Mouse (Mus musculus): ENCODE data around the gene Parp11.

Gene Parp11

GRCm38 (mm10) chr6:127447686-127448460, 1.2 kb downstream of the Parp11 start:
- DNase-seq (ENCODE audit: low read depth, low spot score): peak; percentile 31

GRCm38 (mm10) chr6:127448869-127449268, 2.2 kb downstream of the Parp11 start:
- DNase-seq (ENCODE audit: low read depth, low spot score): no peak

GRCm38 (mm10) chr6:127449531-127450422, 3.1 kb downstream of the Parp11 start:
- DNase-seq (ENCODE audit: low read depth, low spot score): no peak

- peak; percentile 97 for DNase-seq (ENCODE audit: low read depth, low spot score)
Measured at GRCm38 (mm10) chr6:127453407-127454343, 7.0 kb downstream of the Parp11 start.

- DNase-seq (ENCODE audit: low read depth, low spot score): no peak
Measured at GRCm38 (mm10) chr6:127454344-127454707, 7.7 kb downstream of the Parp11 start.

- no peak for DNase-seq (ENCODE audit: low read depth, low spot score)
Measured at GRCm38 (mm10) chr6:127454809-127455208, 8.2 kb downstream of the Parp11 start.

- no peak for DNase-seq (ENCODE audit: low read depth, low spot score)
Measured at GRCm38 (mm10) chr6:127455440-127455839, 8.8 kb downstream of the Parp11 start.

GRCm38 (mm10) chr6:127456769-127457168, 10.1 kb downstream of the Parp11 start:
- DNase-seq (ENCODE audit: low read depth, low spot score): no peak

- DNase-seq (ENCODE audit: low read depth, low spot score): no peak
Measured at GRCm38 (mm10) chr6:127459776-127460175, 13.1 kb downstream of the Parp11 start.

GRCm38 (mm10) chr6:127461491-127461890, 14.9 kb downstream of the Parp11 start:
- DNase-seq (ENCODE audit: low read depth, low spot score): no peak

GRCm38 (mm10) chr6:127462251-127462650, 15.6 kb downstream of the Parp11 start:
- DNase-seq (ENCODE audit: low read depth, low spot score): no peak

GRCm38 (mm10) chr6:127463273-127464001, 16.8 kb downstream of the Parp11 start:
- peak; percentile 30 for DNase-seq (ENCODE audit: low read depth, low spot score)

GRCm38 (mm10) chr6:127464523-127464922, 17.9 kb downstream of the Parp11 start:
- DNase-seq (ENCODE audit: low read depth, low spot score): no peak

- DNase-seq (ENCODE audit: low read depth, low spot score): no peak
Measured at GRCm38 (mm10) chr6:127466749-127467310, 20.2 kb downstream of the Parp11 start.

- peak; percentile 72 for DNase-seq (ENCODE audit: low read depth, low spot score)
Measured at GRCm38 (mm10) chr6:127472078-127472477, 25.4 kb downstream of the Parp11 start.

- peak; percentile 74 for DNase-seq (ENCODE audit: low read depth, low spot score)
Measured at GRCm38 (mm10) chr6:127473961-127474360, 27.3 kb downstream of the Parp11 start.

- DNase-seq (ENCODE audit: low read depth, low spot score): peak; percentile 36
Measured at GRCm38 (mm10) chr6:127475231-127475630, 28.6 kb downstream of the Parp11 start.

GRCm38 (mm10) chr6:127491046-127491445, 44.4 kb downstream of the Parp11 start:
- DNase-seq (ENCODE audit: low read depth, low spot score): no peak

GRCm38 (mm10) chr6:127492561-127492960, 45.9 kb downstream of the Parp11 start:
- DNase-seq (ENCODE audit: low read depth, low spot score): no peak

GRCm38 (mm10) chr6:127493750-127494149, 47.1 kb downstream of the Parp11 start:
- no peak for DNase-seq (ENCODE audit: low read depth, low spot score)

Measured in CD4-positive, CD25-positive, alpha-beta regulatory T cell, adult 2 months (primary cell).